Mouse (Mus musculus) heart, adult 2 months (tissue): ENCODE results near the gene Naip6.
"Not testable (repeated sequence)": the region's sequence is repeated elsewhere in the genome, so short reads cannot be mapped to it uniquely, and the experiment has no call there.

ENCODE experiments used
- CTCF ChIP-seq: fragments of 200-600 bp; IDR thresholded peaks from 2 replicates; pipeline ENCODE4 v1.8.1; 2022; ENCODE audit warnings: antibody characterized with exemption, mild to moderate bottlenecking, moderate library complexity
- POLR2A ChIP-seq: fragments of 200-500 bp; IDR thresholded peaks from 2 replicates; pipeline ENCODE4 v1.6.1; 2011; ENCODE audit warnings: mild to moderate bottlenecking, low read depth, low read length, control low read depth; ENCODE audit not compliant: insufficient read depth

DNA sequence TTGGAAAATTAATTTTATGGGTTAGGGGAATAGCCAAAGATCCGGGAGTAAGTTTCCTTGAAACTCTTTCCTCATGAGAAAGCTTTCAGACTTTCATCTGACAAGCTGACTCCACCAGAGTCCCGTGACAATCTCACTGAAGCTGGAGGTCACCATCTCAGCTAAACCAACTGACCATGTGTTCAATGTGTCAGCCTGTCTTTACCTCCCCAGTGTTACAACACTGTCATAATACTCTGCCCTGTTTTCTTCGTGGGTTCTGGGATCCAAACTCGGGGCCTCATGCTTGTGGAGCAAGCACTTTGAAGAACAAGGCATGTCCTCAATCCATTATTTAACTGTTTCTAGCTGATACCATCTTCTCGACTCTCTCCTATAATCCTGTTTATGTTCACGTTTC is 61.5 kb downstream of the Naip6 start:
- TF ChIP-seq CTCF, POLR2A: not testable (repeated sequence)
